Mouse (Mus musculus): ENCODE measurements around the gene Wnt16. TPM values are rescaled to one million over a fixed set of nuclear protein-coding genes. Genes with fewer than 3 reads are reported as not detected.
A peak's percentile ranks its signal among the peaks of the same experiment; 100 is the strongest.

Gene Wnt16
- polyA plus RNA-seq, 1 experiment from 2014 or later, result 2.6 TPM

DNA sequence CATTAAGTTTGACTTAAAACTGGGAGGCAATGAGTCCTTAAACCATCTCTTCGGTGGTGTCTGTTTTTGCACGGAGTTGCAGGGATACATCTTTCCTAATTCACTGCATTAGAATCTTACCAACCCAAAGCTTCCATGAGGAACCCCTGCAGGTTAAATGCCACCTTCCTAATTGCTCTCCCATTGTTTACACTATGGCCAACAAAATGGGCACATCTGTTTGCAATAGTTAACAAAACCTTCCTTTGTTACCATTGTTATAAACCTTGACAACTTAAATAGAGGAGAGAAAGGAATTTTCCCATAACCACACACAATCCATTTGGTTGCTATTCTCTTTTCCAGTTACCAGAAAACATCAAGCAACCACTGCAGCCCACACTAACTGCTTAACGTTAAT is 5.9 kb downstream of the Wnt16 start:
- ATAC-seq (ENCODE audit: insufficient read depth, low FRiP score), result no peak
- no peak overlapping the region for H3K4me3 ChIP-seq (replicated peaks; ENCODE audit: low read length)
- H3K27me3 ChIP-seq (ENCODE audit: control insufficient read depth, insufficient read depth, low read length), result peaks cover 7% of the 10 kb centered on the region
- H3K27ac ChIP-seq (ENCODE audit: low read length), result no peak overlapping the region
- H3K36me3 ChIP-seq (ENCODE audit: control insufficient read depth, insufficient read depth, low read length), result no peaks in the 10 kb centered on the region
- H3K4me2 ChIP-seq (ENCODE audit: low read depth, low read length), result no peak overlapping the region
- 56% methylated on average over 3 of the region's 3 CpGs for WGBS
- H3K9me3 ChIP-seq (replicated peaks; ENCODE audit: control insufficient read depth, low read length), result no peaks in the 10 kb centered on the region
- H3K9ac ChIP-seq (ENCODE audit: low read length), result no peak overlapping the region
- H3K4me1 ChIP-seq (ENCODE audit: control insufficient read depth, insufficient read depth, low read length), result peaks cover 6% of the 10 kb centered on the region

DNA sequence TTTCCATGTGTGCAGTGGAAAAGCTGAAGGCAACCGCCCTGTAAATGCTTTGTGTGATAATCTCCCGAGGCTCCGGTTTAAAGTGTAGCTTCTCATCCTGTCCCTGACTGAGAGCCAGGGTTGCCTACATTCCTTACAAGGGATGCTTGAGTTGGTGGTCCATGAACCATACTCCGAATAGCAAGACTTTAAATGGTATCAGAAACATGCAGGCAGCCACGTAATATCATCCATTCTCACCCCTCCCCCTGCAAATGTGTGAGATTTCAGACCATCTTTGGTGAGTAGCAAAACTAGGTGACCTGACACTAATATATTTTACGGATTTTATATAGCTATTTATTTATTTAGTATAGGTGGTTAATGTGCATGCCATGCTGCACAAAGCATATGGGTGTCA is 9.0 kb downstream of the Wnt16 start:
- no peaks in the 10 kb centered on the region for H3K36me3 ChIP-seq (ENCODE audit: control insufficient read depth, insufficient read depth, low read length)
- H3K4me3 ChIP-seq (replicated peaks; ENCODE audit: low read length), result no peak overlapping the region
- no peak overlapping the region for H3K9ac ChIP-seq (ENCODE audit: low read length)
- no peak overlapping the region for H3K4me2 ChIP-seq (ENCODE audit: low read depth, low read length)
- 50% methylated on average over 6 of the region's 6 CpGs for WGBS
- ATAC-seq (ENCODE audit: insufficient read depth, low FRiP score), result peak; percentile 56; the same call in 1 of the 2 replicates
- no peaks in the 10 kb centered on the region for H3K9me3 ChIP-seq (replicated peaks; ENCODE audit: control insufficient read depth, low read length)
- H3K27ac ChIP-seq (ENCODE audit: low read length), result 0 out of 2 replicates have a peak overlapping the region, but pooled peaks have one; percentile 1
- H3K4me1 ChIP-seq (ENCODE audit: control insufficient read depth, insufficient read depth, low read length), result peaks cover 3% of the 10 kb centered on the region
- no peaks in the 10 kb centered on the region for H3K27me3 ChIP-seq (ENCODE audit: control insufficient read depth, insufficient read depth, low read length)

DNA sequence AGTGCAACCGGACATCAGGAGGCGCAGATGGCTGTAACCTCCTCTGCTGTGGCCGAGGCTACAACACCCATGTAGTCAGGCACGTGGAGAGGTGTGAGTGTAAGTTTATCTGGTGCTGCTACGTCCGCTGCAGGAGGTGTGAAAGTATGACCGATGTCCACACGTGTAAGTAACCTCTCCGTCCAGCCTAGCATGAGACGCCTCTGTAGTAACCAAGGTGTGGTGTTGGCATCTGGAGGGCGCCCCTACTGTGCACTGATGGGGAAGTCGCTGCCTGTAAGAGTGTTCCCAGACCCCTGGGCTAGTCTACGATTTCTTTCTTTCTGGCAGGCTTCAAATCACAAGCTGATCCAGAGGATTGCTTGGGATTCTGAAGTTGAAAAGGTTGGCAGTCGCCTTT is 10.0 kb downstream of the Wnt16 start:
- no peak for ATAC-seq (ENCODE audit: insufficient read depth, low FRiP score)
- Histone ChIP-seq H3K4me3 (replicated peaks; ENCODE audit: low read length) (peak overlapping the region; percentile 21), H3K4me2 (ENCODE audit: low read depth, low read length) (peak overlapping the region; percentile 44), H3K9me3 (replicated peaks; ENCODE audit: control insufficient read depth, low read length) (no peaks in the 10 kb centered on the region), H3K36me3 (ENCODE audit: control insufficient read depth, insufficient read depth, low read length) (no peaks in the 10 kb centered on the region), H3K4me1 (ENCODE audit: control insufficient read depth, insufficient read depth, low read length) (peaks cover 3% of the 10 kb centered on the region), H3K27ac (ENCODE audit: low read length) (0 out of 2 replicates have a peak overlapping the region, but pooled peaks have one; percentile 18), H3K9ac (ENCODE audit: low read length) (peak overlapping the region; percentile 43; the same call in 1 of the 2 replicates), H3K27me3 (ENCODE audit: control insufficient read depth, insufficient read depth, low read length) (no peaks in the 10 kb centered on the region)
- 41% methylated on average over 14 of the region's 14 CpGs for WGBS

DNA sequence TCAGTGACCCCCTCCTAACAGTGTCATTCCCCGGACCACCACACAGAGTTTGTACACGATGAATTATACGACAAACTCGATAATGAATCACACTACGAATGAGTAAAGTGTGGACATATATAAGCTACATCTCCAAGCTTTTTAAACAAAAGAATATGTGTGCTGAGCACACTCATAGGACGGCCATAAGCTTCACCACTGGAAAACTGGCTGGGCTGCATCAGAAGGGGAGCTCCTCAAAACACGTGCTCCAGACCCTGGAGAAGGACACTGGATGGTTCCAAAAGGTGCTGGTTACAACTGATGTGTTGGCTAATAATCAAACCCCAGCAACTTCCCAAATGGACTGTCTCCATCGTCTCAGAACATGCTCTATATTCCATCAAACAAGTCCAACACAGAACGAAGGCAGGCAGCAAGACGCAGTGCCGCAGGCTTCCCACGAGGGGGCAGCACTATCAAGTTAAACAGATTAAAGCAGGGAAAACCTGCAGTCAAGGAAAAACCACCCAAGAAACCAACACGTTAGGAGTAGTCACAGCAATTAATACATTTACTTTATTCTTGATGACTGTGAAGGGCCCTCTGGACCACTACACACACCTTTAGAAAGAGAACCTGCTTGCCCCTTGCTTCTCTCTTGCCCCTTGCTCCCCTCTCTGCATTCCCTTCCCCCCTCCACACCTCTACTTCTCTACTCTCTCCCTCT is 37.5 kb downstream of the Wnt16 start:
- H3K9me3 ChIP-seq (replicated peaks; ENCODE audit: control insufficient read depth, low read length), result no peaks in the 10 kb centered on the region
- 53% methylated on average over 13 of the region's 13 CpGs for WGBS
- H3K27ac ChIP-seq (ENCODE audit: low read length), result no peak overlapping the region
- no peak overlapping the region for H3K4me3 ChIP-seq (replicated peaks; ENCODE audit: low read length)
- peak; percentile 38; the same call in 1 of the 2 replicates for ATAC-seq (ENCODE audit: insufficient read depth, low FRiP score)
- peaks cover 7% of the 10 kb centered on the region; the same call in 1 of the 2 replicates for H3K4me1 ChIP-seq (ENCODE audit: control insufficient read depth, insufficient read depth, low read length)
- no peaks in the 10 kb centered on the region for H3K27me3 ChIP-seq (ENCODE audit: control insufficient read depth, insufficient read depth, low read length)
- no peaks in the 10 kb centered on the region for H3K36me3 ChIP-seq (ENCODE audit: control insufficient read depth, insufficient read depth, low read length)
- H3K4me2 ChIP-seq (ENCODE audit: low read depth, low read length), result no peak overlapping the region
- H3K9ac ChIP-seq (ENCODE audit: low read length), result no peak overlapping the region

DNA sequence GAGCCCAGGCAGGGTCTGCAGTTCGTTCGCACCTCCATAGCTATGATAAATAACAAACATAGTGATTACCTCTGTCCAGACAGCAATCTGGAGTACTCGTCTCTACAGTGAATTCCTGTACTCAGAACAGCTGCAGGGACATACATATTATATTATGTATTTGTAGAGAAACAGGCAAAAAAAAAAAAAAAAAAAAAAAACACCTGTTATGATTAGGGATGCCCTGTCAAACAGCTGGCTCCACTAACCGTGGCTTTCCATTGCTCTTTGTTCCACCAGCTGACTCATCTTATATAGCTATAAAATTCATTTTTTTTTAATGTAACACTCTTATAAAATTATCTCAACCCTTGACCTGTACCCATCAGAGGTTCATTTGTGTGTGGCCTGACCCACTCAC is 38.3 kb downstream of the Wnt16 start:
- H3K9ac ChIP-seq (ENCODE audit: low read length), result no peak overlapping the region
- no peak overlapping the region for H3K4me3 ChIP-seq (replicated peaks; ENCODE audit: low read length)
- no peaks in the 10 kb centered on the region for H3K9me3 ChIP-seq (replicated peaks; ENCODE audit: control insufficient read depth, low read length)
- H3K4me1 ChIP-seq (ENCODE audit: control insufficient read depth, insufficient read depth, low read length), result peaks cover 7% of the 10 kb centered on the region; the same call in 1 of the 2 replicates
- H3K27me3 ChIP-seq (ENCODE audit: control insufficient read depth, insufficient read depth, low read length), result no peaks in the 10 kb centered on the region
- WGBS, result 78% methylated on average over 4 of the region's 4 CpGs
- no peak for ATAC-seq (ENCODE audit: insufficient read depth, low FRiP score)
- no peak overlapping the region for H3K27ac ChIP-seq (ENCODE audit: low read length)
- no peaks in the 10 kb centered on the region for H3K36me3 ChIP-seq (ENCODE audit: control insufficient read depth, insufficient read depth, low read length)
- H3K4me2 ChIP-seq (ENCODE audit: low read depth, low read length), result no peak overlapping the region

DNA sequence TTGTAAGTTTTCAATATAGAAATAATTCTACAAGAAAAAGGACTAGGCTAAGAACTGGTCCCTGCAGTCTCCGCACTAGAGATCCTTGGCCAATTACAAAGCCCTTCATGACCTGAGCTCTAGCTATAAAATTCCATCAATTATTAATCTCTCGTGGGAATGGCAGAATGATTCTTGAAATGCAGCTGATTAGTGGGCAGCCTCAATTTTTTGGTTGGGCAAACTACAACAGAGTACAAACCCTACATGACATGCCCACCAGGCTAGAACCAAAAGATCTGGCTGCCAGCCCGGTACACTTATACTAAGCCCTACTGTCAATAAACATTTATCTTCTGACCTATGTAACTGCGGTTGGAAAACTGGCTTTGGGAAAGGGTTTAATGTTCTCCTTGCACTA is 39.1 kb downstream of the Wnt16 start:
- Histone ChIP-seq H3K9ac (ENCODE audit: low read length) (no peak overlapping the region), H3K9me3 (replicated peaks; ENCODE audit: control insufficient read depth, low read length) (no peaks in the 10 kb centered on the region), H3K27ac (ENCODE audit: low read length) (no peak overlapping the region), H3K36me3 (ENCODE audit: control insufficient read depth, insufficient read depth, low read length) (no peaks in the 10 kb centered on the region), H3K4me1 (ENCODE audit: control insufficient read depth, insufficient read depth, low read length) (peaks cover 7% of the 10 kb centered on the region; the same call in 1 of the 2 replicates), H3K4me3 (replicated peaks; ENCODE audit: low read length) (no peak overlapping the region), H3K4me2 (ENCODE audit: low read depth, low read length) (no peak overlapping the region), H3K27me3 (ENCODE audit: control insufficient read depth, insufficient read depth, low read length) (no peaks in the 10 kb centered on the region)
- 40% methylated on average over 4 of the region's 4 CpGs for WGBS
- ATAC-seq (ENCODE audit: insufficient read depth, low FRiP score), result peak; percentile 39; the same call in 1 of the 2 replicates

DNA sequence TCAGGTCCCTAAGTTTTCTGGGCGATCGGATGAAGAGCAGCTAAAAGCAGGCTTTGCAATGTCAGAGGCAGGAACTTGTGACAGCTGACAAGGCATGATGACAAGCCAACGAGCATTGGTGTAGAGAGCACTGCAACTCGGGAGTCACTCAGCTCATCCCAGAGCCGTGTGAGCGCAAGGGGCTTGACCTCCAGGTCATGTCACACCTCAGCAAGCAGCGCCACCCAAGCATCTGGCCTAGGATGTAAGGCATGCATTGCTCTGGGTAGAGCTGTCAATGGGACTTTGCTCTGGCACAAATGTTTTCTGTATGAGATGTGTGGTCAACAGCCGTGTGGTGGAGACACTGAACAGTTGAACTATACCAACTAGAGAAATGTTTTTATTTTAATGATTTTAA is 39.9 kb downstream of the Wnt16 start:
- no peak overlapping the region for H3K27ac ChIP-seq (ENCODE audit: low read length)
- peaks cover 7% of the 10 kb centered on the region; the same call in 1 of the 2 replicates for H3K4me1 ChIP-seq (ENCODE audit: control insufficient read depth, insufficient read depth, low read length)
- H3K4me2 ChIP-seq (ENCODE audit: low read depth, low read length), result no peak overlapping the region
- ATAC-seq (ENCODE audit: insufficient read depth, low FRiP score), result no peak
- no peaks in the 10 kb centered on the region for H3K36me3 ChIP-seq (ENCODE audit: control insufficient read depth, insufficient read depth, low read length)
- no peak overlapping the region for H3K4me3 ChIP-seq (replicated peaks; ENCODE audit: low read length)
- H3K9ac ChIP-seq (ENCODE audit: low read length), result no peak overlapping the region
- H3K27me3 ChIP-seq (ENCODE audit: control insufficient read depth, insufficient read depth, low read length), result no peaks in the 10 kb centered on the region
- no peaks in the 10 kb centered on the region for H3K9me3 ChIP-seq (replicated peaks; ENCODE audit: control insufficient read depth, low read length)
- 68% methylated on average over 8 of the region's 8 CpGs for WGBS

DNA sequence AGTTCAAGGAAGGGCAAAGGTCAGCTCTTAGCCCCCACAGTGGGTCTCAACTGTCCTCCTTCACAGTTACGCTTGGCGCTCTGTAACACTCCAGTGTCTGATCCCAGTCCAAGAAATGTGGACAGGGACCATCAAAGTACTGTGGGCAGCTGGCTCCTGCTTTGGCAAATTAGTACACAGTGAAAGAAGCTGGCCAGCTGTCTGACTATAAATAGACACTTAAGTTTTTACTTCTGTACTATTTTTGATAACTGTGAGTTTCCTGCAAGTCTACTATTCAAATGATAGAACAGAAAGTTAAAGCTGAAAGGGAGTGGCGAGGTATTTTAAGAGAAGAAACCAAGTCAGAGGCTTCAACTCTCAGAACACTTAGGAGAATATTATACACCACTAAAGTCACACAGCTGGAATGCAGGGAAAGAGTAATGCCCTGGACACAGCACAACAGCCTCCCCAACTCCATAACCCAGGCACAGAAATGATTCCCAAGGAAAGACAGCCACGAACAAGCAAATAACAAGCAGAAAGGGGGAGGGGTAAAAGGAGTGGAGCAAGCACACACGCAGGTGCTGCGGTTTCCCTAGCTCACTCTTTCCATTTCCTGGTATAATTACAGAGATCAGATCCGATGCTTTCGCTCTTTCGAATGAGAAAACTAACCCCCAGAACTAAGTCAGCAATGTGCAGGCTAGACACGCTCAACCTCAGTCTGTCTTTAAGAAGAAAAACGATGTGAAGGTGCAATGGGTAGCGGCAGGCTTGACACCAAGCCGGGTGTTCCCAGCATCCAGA is 42.3 kb downstream of the Wnt16 start:
- WGBS, result 80% methylated on average over 13 of the region's 13 CpGs
- no peak for ATAC-seq (ENCODE audit: insufficient read depth, low FRiP score)

DNA sequence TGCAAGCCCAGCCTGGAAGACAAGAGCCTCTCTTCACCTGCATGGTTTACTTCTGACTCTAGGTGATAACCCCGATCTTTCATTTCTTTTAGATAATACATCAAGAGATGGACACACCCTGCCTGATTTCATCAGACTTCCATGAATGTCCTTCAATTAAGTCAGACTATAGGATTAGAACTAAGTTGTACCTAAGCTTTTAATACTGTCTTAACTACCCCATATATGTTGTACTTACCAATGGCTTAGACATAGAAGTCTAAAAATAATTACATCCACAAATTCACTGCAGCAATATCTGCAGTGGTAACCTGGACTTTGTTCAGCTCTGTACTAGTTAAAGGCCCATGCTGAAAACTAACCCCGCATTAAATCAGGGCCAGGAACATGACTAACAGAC is 44.5 kb downstream of the Wnt16 start:
- Histone ChIP-seq H3K9me3 (replicated peaks; ENCODE audit: control insufficient read depth, low read length) (no peaks in the 10 kb centered on the region), H3K36me3 (ENCODE audit: control insufficient read depth, insufficient read depth, low read length) (no peaks in the 10 kb centered on the region)
- WGBS, result 77% methylated on average over 2 of the region's 2 CpGs

More for the DNA sequence above, 42.3 kb downstream of the Wnt16 start:
- Histone ChIP-seq H3K9me3 (replicated peaks; ENCODE audit: control insufficient read depth, low read length) (no peaks in the 10 kb centered on the region), H3K4me3 (replicated peaks; ENCODE audit: low read length) (no peak overlapping the region), H3K36me3 (ENCODE audit: control insufficient read depth, insufficient read depth, low read length) (no peaks in the 10 kb centered on the region), H3K27me3 (ENCODE audit: control insufficient read depth, insufficient read depth, low read length) (no peaks in the 10 kb centered on the region), H3K27ac (ENCODE audit: low read length) (no peak overlapping the region), H3K4me1 (ENCODE audit: control insufficient read depth, insufficient read depth, low read length) (peaks cover 7% of the 10 kb centered on the region; the same call in 1 of the 2 replicates), H3K9ac (ENCODE audit: low read length) (no peak overlapping the region), H3K4me2 (ENCODE audit: low read depth, low read length) (no peak overlapping the region)

More for the DNA sequence above, 44.5 kb downstream of the Wnt16 start:
- Histone ChIP-seq H3K9ac (ENCODE audit: low read length) (no peak overlapping the region), H3K27ac (ENCODE audit: low read length) (no peak overlapping the region), H3K4me2 (ENCODE audit: low read depth, low read length) (no peak overlapping the region), H3K4me3 (replicated peaks; ENCODE audit: low read length) (no peak overlapping the region), H3K27me3 (ENCODE audit: control insufficient read depth, insufficient read depth, low read length) (no peaks in the 10 kb centered on the region), H3K4me1 (ENCODE audit: control insufficient read depth, insufficient read depth, low read length) (peaks cover 4% of the 10 kb centered on the region; the same call in 1 of the 2 replicates)
- ATAC-seq (ENCODE audit: insufficient read depth, low FRiP score), result no peak
